Mouse (Mus musculus) forebrain, embryonic 16.5 days (tissue): ENCODE data around the gene Golga3. TPM values are rescaled to one million over a fixed set of nuclear protein-coding genes. Genes with fewer than 3 reads are reported as not detected.

Experiments used
- ATAC-seq: fragments of 200-750 bp; cut with Nextera tagmentation; 2 replicates; pipeline ENCODE4 v1.8.0; 2017; ENCODE audit warnings: mild to moderate bottlenecking, moderate library complexity
- H3K27ac ChIP-seq: fragments of 300-500 bp; sonication (generic); 2 replicates; pipeline ENCODE4 v1.5.1; 2014; ENCODE audit warnings: low read length, control low read depth
- H3K27me3 ChIP-seq: fragments of 300-500 bp; sonication (generic); replicated peaks from 2 replicates; pipeline ENCODE4 v1.6.1; 2014; ENCODE audit warnings: low read length; ENCODE audit not compliant: control insufficient read depth, insufficient read depth
- H3K36me3 ChIP-seq: fragments of 300-500 bp; sonication (generic); 2 replicates; pipeline ENCODE4 v1.6.1; 2014; ENCODE audit not compliant: control insufficient read depth, insufficient read depth
- H3K4me1 ChIP-seq: fragments of 300-500 bp; sonication (generic); replicated peaks from 2 replicates; pipeline ENCODE4 v1.6.1; 2014; ENCODE audit warnings: low read length; ENCODE audit not compliant: control insufficient read depth, insufficient read depth
- H3K4me2 ChIP-seq: fragments of 300-500 bp; sonication (generic); 2 replicates; pipeline ENCODE4 v1.6.1; 2014; ENCODE audit warnings: mild to moderate bottlenecking, low read length, control low read depth
- H3K4me3 ChIP-seq: fragments of 300-500 bp; sonication (generic); replicated peaks from 2 replicates; pipeline ENCODE4 v1.5.1; 2014; ENCODE audit warnings: mild to moderate bottlenecking, low read length, control low read depth
- H3K9ac ChIP-seq: fragments of 300-500 bp; sonication (generic); replicated peaks from 2 replicates; pipeline ENCODE4 v1.6.1; 2014; ENCODE audit warnings: low read depth, low read length, control low read depth
- H3K9me3 ChIP-seq: fragments of 300-500 bp; sonication (generic); 2 replicates; pipeline ENCODE4 v1.6.1; 2016; ENCODE audit warnings: low read length; ENCODE audit not compliant: control insufficient read depth
- WGBS: fragments of 180-500 bp; shearing (Covaris S2); extraction: QIAGEN DNeasy Blood & Tissue Kit; methylation state at CpG from one replicate; pipeline ENCODE4 v1.1.7; 2014; 5-methylcytosine and 5-hydroxymethylcytosine counted together
- polyA plus RNA-seq: library from polyadenylated mRNA; unstranded; fragments of >200 nt; fragmentation: Nextera tagmentation; extraction: Ambion mirVana; gene quantifications from 2 replicates; pipeline ENCODE4 v1.2.1, GENCODE M21; 2015

Gene Golga3
- polyA plus RNA-seq, 1 experiment from 2014 or later: 26.5 TPM

GRCm38 (mm10) chr5:110177021-110177420 lies 520 bp downstream of the Golga3 start:
- H3K36me3 ChIP-seq: peaks cover under 1% of the 10 kb centered on the region; the same call in 1 of the 2 replicates
- peaks cover 13% of the 10 kb centered on the region for H3K4me1 ChIP-seq
- peak overlapping the region; percentile 45 for H3K27ac ChIP-seq
- H3K4me3 ChIP-seq: peak overlapping the region; percentile 90
- peak; percentile 39 for ATAC-seq
- 4% methylated on average over 19 of the region's 19 CpGs for WGBS
- H3K9me3 ChIP-seq: no peaks in the 10 kb centered on the region
- H3K9ac ChIP-seq: peak overlapping the region; percentile 87
- no peaks in the 10 kb centered on the region for H3K27me3 ChIP-seq
- H3K4me2 ChIP-seq: peak overlapping the region; percentile 67

- Histone ChIP-seq H3K9me3 (no peaks in the 10 kb centered on the region), H3K36me3 (no peaks in the 10 kb centered on the region; the same call in 1 of the 2 replicates), H3K27ac (no peak overlapping the region), H3K4me3 (no peak overlapping the region), H3K9ac (no peak overlapping the region), H3K4me2 (no peak overlapping the region), H3K27me3 (no peaks in the 10 kb centered on the region), H3K4me1 (peaks cover 13% of the 10 kb centered on the region)
- ATAC-seq: no peak
- WGBS: 88% methylated on average over 2 of the region's 2 CpGs
These were observed 2.1 kb downstream of the Golga3 start for GRCm38 (mm10) chr5:110178628-110179027.

GRCm38 (mm10) chr5:110181716-110182115 lies 5.2 kb downstream of the Golga3 start:
- H3K27me3 ChIP-seq: no peaks in the 10 kb centered on the region
- WGBS: 88% methylated on average over 5 of the region's 5 CpGs
- H3K9me3 ChIP-seq: no peaks in the 10 kb centered on the region
- peaks cover 15% of the 10 kb centered on the region for H3K36me3 ChIP-seq
- no peak for ATAC-seq
- H3K4me1 ChIP-seq: peaks cover 10% of the 10 kb centered on the region
- H3K4me2 ChIP-seq: no peak overlapping the region
- H3K27ac ChIP-seq: no peak overlapping the region
- H3K4me3 ChIP-seq: no peak overlapping the region
- no peak overlapping the region for H3K9ac ChIP-seq

- Histone ChIP-seq H3K4me1 (no peaks in the 10 kb centered on the region), H3K4me3 (no peak overlapping the region), H3K36me3 (peaks cover 40% of the 10 kb centered on the region), H3K4me2 (no peak overlapping the region), H3K27me3 (no peaks in the 10 kb centered on the region), H3K9me3 (no peaks in the 10 kb centered on the region), H3K9ac (no peak overlapping the region), H3K27ac (no peak overlapping the region)
- 86% methylated on average over 10 of the region's 10 CpGs for WGBS
- ATAC-seq: no peak
These were observed 26.8 kb downstream of the Golga3 start for GRCm38 (mm10) chr5:110203164-110203895.

GRCm38 (mm10) chr5:110204777-110205176 lies 28.3 kb downstream of the Golga3 start:
- Histone ChIP-seq H3K27me3 (no peaks in the 10 kb centered on the region), H3K27ac (no peak overlapping the region), H3K4me2 (no peak overlapping the region), H3K36me3 (peaks cover 46% of the 10 kb centered on the region), H3K4me3 (no peak overlapping the region), H3K9me3 (no peaks in the 10 kb centered on the region), H3K9ac (no peak overlapping the region), H3K4me1 (no peaks in the 10 kb centered on the region)
- WGBS: 85% methylated on average over 6 of the region's 6 CpGs
- ATAC-seq: no peak

- WGBS: 91% methylated on average over 2 of the region's 2 CpGs
- no peaks in the 10 kb centered on the region for H3K4me1 ChIP-seq
- H3K9me3 ChIP-seq: no peaks in the 10 kb centered on the region
- no peak for ATAC-seq
- H3K4me3 ChIP-seq: no peak overlapping the region
- H3K9ac ChIP-seq: no peak overlapping the region
- H3K27ac ChIP-seq: no peak overlapping the region
- H3K4me2 ChIP-seq: no peak overlapping the region
- peaks cover 50% of the 10 kb centered on the region for H3K36me3 ChIP-seq
- H3K27me3 ChIP-seq: no peaks in the 10 kb centered on the region
These were observed 34.8 kb downstream of the Golga3 start for GRCm38 (mm10) chr5:110211312-110211711.

- H3K9ac ChIP-seq: no peak overlapping the region
- no peaks in the 10 kb centered on the region for H3K9me3 ChIP-seq
- H3K4me3 ChIP-seq: no peak overlapping the region
- no peaks in the 10 kb centered on the region for H3K4me1 ChIP-seq
- WGBS: 93% methylated on average over 3 of the region's 3 CpGs
- ATAC-seq: no peak
- H3K4me2 ChIP-seq: no peak overlapping the region
- peaks cover 51% of the 10 kb centered on the region for H3K36me3 ChIP-seq
- no peak overlapping the region for H3K27ac ChIP-seq
- H3K27me3 ChIP-seq: no peaks in the 10 kb centered on the region
These were observed 40.3 kb downstream of the Golga3 start for GRCm38 (mm10) chr5:110216780-110217179.

- 92% methylated on average over 4 of the region's 4 CpGs for WGBS
- no peak overlapping the region for H3K4me3 ChIP-seq
- no peak overlapping the region for H3K27ac ChIP-seq
- H3K9me3 ChIP-seq: no peaks in the 10 kb centered on the region
- H3K36me3 ChIP-seq: peaks cover 46% of the 10 kb centered on the region
- no peak overlapping the region for H3K4me2 ChIP-seq
- H3K9ac ChIP-seq: no peak overlapping the region
- no peaks in the 10 kb centered on the region for H3K4me1 ChIP-seq
- ATAC-seq: no peak
- H3K27me3 ChIP-seq: no peaks in the 10 kb centered on the region
These were observed 43.8 kb downstream of the Golga3 start for GRCm38 (mm10) chr5:110220331-110220730.

- Histone ChIP-seq H3K27ac (no peak overlapping the region), H3K4me1 (no peaks in the 10 kb centered on the region), H3K4me2 (no peak overlapping the region), H3K36me3 (peaks cover 40% of the 10 kb centered on the region), H3K27me3 (no peaks in the 10 kb centered on the region), H3K9ac (no peak overlapping the region), H3K9me3 (no peaks in the 10 kb centered on the region), H3K4me3 (no peak overlapping the region)
- no peak for ATAC-seq
- 87% methylated on average over 6 of the region's 6 CpGs for WGBS
These were observed 46.3 kb downstream of the Golga3 start for GRCm38 (mm10) chr5:110222757-110223156.
